Mouse (Mus musculus) brain, embryonic 14.5 days (tissue): ENCODE data around the gene Cpxm1. TPM values are rescaled to one million over a fixed set of nuclear protein-coding genes. Genes with fewer than 3 reads are reported as not detected.

Experiments used
- DNase-seq: peaks from one replicate; pipeline ENCODE4 v3.0.0-alpha.2; 2011; ENCODE audit warnings: low read depth
- CTCF ChIP-seq: fragments of 200-500 bp; IDR thresholded peaks from 2 replicates; pipeline ENCODE4 v1.5.1; 2012; ENCODE audit warnings: inconsistent platforms, mild to moderate bottlenecking, moderate library complexity, borderline replicate concordance; ENCODE audit not compliant: insufficient read depth, insufficient read length; ENCODE audit errors: extremely low read depth
- POLR2A ChIP-seq: fragments of 200-500 bp; IDR thresholded peaks from 2 replicates; pipeline ENCODE4 v1.6.1; 2012; ENCODE audit warnings: mild to moderate bottlenecking, inconsistent platforms, borderline replicate concordance; ENCODE audit not compliant: poor library complexity, insufficient read depth, insufficient read length, severe bottlenecking; ENCODE audit errors: extremely low read depth
- polyA plus RNA-seq: library from polyadenylated mRNA; depleted of rRNA; stranded (reverse); fragments of >200 nt; gene quantifications from 2 replicates; pipeline ENCODE4 v1.2.3, GENCODE M21; 2012

Cpxm1 gene
- polyA plus RNA-seq, 1 experiment: 24.0 TPM

DNA sequence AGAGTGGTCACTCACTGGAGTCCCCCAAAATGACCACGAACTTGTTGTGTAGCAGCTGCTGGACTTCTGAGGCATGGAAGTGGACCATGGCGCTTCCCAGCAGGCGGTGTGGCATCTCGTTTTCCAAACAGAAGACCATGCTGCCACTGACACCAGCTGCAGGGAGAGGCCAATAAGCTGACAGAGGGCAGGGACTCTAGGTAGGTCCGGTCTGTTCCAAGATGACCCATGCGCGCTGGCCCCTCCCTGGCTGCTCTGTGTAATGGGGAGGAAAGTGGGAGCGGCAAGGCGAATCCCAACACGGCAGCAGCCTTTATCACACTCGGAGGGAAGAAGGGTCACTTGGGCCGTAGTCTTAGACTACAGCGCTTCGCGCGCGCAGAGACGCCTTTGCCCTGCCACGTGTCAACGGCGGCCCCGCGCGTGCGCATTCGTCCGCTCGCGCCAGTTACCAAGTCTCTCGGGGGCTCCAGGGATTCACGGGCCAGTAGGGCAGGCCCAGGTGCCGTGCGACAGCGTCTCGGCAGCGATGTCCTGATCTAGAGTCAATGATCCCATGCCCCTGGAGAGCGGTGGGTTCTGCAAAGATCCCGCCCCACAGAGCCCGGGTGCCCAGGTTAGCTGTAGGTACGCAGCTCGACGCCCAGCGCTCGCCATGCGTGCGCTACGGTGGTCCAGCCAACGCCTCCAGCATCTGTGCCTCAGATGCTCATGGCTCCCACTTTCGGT is 26.2 kb upstream of the Cpxm1 start:
- TF ChIP-seq CTCF (no peak), POLR2A (peak; percentile 51; the same call in 1 of the 2 replicates)
- peak; percentile 92 for DNase-seq

DNA sequence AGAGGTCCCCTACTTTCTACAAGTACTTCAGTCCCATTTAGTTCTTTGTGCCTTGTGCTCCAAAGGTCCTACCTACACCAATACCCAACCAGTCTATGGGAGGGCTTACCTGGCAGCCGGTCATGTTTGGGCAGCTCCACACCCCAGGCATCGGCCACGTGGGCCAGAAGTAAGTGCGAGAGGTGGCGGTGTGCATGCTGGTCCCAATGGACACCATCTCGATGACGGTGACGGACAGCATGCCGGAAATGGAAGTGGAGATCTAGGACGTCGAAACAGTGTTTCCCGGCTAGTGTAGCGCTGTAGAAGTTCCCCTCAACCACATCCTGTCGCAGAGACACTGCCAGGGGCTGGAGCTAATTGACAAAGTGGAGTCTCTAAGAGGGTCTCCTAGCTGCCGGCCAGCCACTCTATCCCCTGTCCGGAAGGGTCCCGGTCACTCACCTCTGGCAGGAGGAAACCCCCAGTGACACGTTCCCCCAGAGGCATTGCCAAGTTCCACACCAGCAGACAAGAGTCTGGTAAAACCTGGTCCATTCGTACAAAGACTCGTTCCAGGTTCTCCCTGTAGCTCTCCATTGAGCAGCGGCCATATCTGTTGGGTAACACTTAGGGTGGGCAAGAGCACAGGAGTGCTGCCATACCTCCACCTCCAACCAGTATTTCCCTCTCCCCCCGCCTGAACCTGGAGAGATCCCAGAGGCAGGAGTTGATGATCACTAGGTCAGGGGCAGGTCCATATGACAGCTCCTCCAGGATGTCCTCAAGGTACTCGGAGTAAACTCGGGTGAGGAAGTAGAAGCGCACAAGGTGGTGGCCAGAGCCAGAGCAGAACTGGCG is 24.6 kb upstream of the Cpxm1 start:
- DNase-seq: no peak
- TF ChIP-seq POLR2A: no peak

GRCm38 (mm10) chr2:130414094-130414856 is 16.9 kb upstream of the Cpxm1 start:
- TF ChIP-seq POLR2A (no peak), CTCF (peak; percentile 17; the same call in 1 of the 2 replicates)
- no peak for DNase-seq

DNA sequence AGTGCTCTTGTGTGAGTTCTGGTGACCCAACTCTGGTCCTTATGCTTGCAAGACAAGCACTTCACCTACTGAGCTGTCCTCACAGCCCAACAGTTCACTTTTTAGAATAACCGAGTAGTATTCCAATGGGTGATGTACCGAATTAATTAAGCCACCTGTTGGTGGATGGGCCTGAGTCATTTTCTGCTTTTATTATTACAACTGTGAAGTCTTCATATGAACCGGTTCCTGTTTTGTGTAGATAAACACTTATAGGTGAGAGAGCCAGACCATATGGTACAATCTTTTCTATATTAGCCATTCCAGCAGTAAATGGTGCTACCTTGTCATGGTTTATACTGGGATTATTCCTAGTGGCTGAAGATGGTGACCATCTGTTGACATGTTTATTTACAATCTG is 15.4 kb upstream of the Cpxm1 start:
- TF ChIP-seq POLR2A (no peak), CTCF (no peak)
- DNase-seq: no peak

GRCm38 (mm10) chr2:130411558-130412495 is 14.5 kb upstream of the Cpxm1 start:
- no peak for TF ChIP-seq POLR2A
- peak; percentile 97 for TF ChIP-seq CTCF
- DNase-seq: peak; percentile 88

DNA sequence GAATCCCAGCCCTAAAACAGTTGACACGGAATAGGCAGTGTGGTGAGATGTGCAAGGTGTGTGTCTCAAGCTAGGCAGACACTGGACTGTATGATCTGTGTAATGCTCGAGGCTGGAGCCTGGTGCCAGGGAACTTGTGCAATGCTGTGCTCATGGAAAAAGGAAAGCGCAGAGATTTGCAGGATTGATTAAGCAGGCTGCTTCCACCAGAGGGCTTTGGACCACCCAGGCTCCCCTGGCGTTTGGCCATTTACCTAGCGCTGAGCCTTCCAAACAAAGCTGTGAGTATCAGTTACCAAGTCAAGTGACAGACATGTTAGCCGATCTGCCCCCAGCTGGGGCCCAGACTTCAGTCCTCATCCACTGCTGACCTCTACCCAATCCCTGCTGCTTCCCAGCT is 10.8 kb upstream of the Cpxm1 start:
- peak; percentile 76 for DNase-seq
- TF ChIP-seq CTCF (peak; percentile 33; the same call in 1 of the 2 replicates), POLR2A (no peak)

DNA sequence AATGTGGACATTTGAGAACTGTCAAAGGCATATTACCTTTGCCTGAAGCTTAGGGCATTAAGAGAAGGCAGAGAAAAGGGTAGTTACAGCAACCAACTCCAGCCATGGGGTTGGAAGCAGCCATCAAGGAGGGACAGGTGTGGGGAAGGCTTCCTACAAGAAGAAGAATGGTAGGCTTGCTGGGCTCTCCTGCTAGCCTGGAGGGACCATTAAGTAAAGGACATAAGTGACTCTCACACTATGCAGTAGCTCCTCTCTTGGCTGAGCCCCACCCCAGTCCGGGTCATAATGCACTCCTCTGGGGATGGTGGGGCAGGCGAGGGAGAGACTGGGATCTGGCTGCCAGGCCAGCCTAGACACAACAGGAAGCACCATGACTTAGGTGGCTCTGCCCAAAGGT is 8.8 kb upstream of the Cpxm1 start, which contains the start of gene Tmem239:
TSS of gene Tmem239 (plus strand) at position 301 of the 400 bp plus-strand sequence.
- DNase-seq: no peak
- TF ChIP-seq CTCF: no peak
- no peak for TF ChIP-seq POLR2A

- DNase-seq: no peak
- TF ChIP-seq CTCF: no peak
- no peak for TF ChIP-seq POLR2A
These were observed 7.6 kb upstream of the Cpxm1 start, which contains the start of the genes Gm28372 and 1700020A23Rik for GRCm38 (mm10) chr2:130404939-130405338. Gm28372 (plus strand) TSS chr2:130405239. 1700020A23Rik (plus strand) TSS chr2:130405259.

DNA sequence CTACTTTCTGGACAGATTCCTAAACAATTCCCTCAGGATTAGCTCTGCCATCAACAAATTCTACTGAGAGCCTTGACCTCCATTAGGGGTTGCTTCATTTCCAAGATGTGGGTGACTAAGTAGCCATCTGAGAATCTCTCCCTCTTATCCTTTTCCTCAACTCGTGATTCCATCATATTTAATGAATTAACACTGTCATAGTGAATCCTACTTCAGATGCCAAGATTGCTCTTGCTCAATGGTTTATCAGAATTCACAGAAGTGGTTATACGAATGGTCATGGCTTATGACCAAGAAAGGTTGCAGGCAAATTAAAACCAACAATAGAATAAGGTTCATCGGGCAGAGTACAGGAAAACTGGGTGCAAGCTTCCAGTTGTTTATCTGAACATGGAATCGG is 4.5 kb upstream of the Cpxm1 start:
- no peak for DNase-seq
- TF ChIP-seq POLR2A: no peak
- TF ChIP-seq CTCF: no peak

GRCm38 (mm10) chr2:130400046-130400445 is 2.7 kb upstream of the Cpxm1 start:
- no peak for TF ChIP-seq CTCF
- no peak for TF ChIP-seq POLR2A
- DNase-seq: no peak
